Mouse (Mus musculus): ENCODE measurements at regions not wholly inside any gene's neighbourhood (a gene's known extent, or its start where the extent isn't known, plus 50 kb on each side); places are given as distances from the start of the nearest gene placed in this dataset.

DNA sequence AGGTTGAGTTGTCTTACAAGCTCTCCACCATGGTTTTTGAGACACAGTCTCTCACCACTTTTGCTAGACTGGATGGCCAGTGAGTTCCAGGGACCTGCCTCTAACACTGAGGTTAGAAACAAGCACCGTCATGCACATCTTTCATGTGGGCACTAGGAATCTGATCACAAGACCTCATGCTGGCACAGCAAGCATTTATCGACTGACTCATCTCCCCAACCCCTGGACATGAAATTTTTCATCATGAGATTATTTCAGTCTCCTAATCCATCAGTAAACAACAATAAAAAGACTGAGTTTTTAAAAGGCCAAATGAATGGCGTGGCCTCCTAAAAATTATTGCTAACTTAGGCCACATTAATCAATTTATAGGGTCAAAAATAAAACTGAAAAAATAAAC lies 210.0 kb upstream of the Zmiz1 start:
- no peak overlapping the region for H3K27ac ChIP-seq (ENCODE audit: low read depth)
- H3K4me2 ChIP-seq: no peak overlapping the region
- 86% methylated on average over 3 of the region's 3 CpGs for WGBS
- no peak overlapping the region for H3K4me3 ChIP-seq (ENCODE audit: low read depth, low read length)
- H3K36me3 ChIP-seq (ENCODE audit: insufficient read depth): no peaks in the 10 kb centered on the region
- no peak overlapping the region for H3K9ac ChIP-seq
- H3K9me3 ChIP-seq (ENCODE audit: low read depth, low read length): no peaks in the 10 kb centered on the region
- DNase-seq (no peak), ATAC-seq (ENCODE audit: insufficient read depth) (no peak)
- H3K4me1 ChIP-seq (ENCODE audit: insufficient read depth): no peaks in the 10 kb centered on the region
- H3K27me3 ChIP-seq (ENCODE audit: insufficient read depth, low read length): no peaks in the 10 kb centered on the region
- TF ChIP-seq CTCF (IDR thresholded peaks at IDR 0.05; ENCODE audit: low read depth): no peak

DNA sequence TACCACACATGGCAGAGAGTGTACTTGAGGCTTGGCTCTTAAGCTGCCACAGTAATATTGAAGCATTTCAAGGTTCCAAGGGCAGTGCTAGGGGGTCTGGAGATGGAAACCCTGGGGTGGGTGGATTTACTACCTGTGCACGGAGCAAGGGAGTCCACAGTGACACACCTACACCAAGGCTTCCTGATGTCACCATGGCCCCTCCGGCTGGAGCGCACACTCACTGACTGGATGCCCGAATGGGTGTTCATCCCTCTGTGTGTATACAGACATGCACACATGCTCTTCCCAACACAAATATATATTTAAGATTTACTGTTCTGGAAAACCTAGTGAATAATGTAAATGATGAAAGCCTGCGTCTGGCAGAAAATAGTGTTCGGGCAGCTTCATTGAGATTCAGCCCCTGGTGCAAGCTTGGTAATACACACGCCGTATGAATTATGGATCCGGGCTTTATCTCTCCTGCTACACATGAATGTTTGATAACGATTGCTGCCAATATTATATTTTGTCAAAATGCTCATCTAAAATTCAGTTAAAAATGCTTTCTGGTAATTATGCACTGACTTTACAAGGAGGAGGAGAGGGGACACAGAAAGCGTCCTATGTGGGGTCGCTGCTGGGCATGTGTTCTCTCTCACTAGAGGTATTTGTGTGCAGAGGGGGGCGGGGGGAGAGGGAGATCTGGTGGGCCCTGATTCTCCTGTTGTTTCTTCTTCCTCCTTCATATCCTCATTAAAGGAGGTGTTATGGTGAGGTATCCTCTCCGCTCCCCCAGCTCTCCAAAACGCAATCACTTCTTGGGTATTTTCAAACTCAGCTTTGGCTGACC lies 205.8 kb upstream of the Zmiz1 start:
- WGBS: 86% methylated on average over 15 of the region's 15 CpGs
- H3K27me3 ChIP-seq (ENCODE audit: insufficient read depth, low read length): no peaks in the 10 kb centered on the region
- H3K4me2 ChIP-seq: no peak overlapping the region
- no peaks in the 10 kb centered on the region for H3K9me3 ChIP-seq (ENCODE audit: low read depth, low read length)
- H3K4me1 ChIP-seq (ENCODE audit: insufficient read depth): no peaks in the 10 kb centered on the region
- TF ChIP-seq CTCF (IDR thresholded peaks at IDR 0.05; ENCODE audit: low read depth): no peak
- ATAC-seq (ENCODE audit: insufficient read depth): no peak
- DNase-seq: no peak
- no peak overlapping the region for H3K4me3 ChIP-seq (ENCODE audit: low read depth, low read length)
- H3K9ac ChIP-seq: no peak overlapping the region
- H3K36me3 ChIP-seq (ENCODE audit: insufficient read depth): no peaks in the 10 kb centered on the region
- no peak overlapping the region for H3K27ac ChIP-seq (ENCODE audit: low read depth)

DNA sequence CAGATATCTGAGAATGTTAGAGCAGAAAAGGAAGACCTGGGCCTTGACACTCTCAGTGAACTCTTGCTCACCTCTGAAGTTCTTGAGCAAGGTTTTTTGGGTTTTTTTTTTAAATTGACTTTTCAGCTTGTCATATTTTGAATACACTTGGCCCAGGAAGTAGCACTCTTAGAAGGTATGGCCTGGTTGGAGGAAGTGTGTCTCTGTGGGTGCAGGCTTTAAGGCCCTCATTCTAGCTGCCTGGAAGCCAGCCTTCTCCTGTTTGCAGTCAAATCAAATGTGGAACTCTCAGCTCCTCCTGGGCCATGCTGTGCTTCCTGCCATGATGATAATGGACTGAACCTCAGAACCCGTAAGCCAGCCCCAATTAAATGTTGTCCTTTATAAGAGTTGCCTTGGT lies 195.9 kb upstream of the Zmiz1 start:
- Histone ChIP-seq H3K4me1 (ENCODE audit: insufficient read depth) (no peaks in the 10 kb centered on the region), H3K27me3 (ENCODE audit: insufficient read depth, low read length) (no peaks in the 10 kb centered on the region), H3K9ac (no peak overlapping the region), H3K4me3 (ENCODE audit: low read depth, low read length) (no peak overlapping the region), H3K4me2 (no peak overlapping the region), H3K9me3 (ENCODE audit: low read depth, low read length) (no peaks in the 10 kb centered on the region), H3K27ac (ENCODE audit: low read depth) (no peak overlapping the region), H3K36me3 (ENCODE audit: insufficient read depth) (no peaks in the 10 kb centered on the region)
- no peak for ATAC-seq (ENCODE audit: insufficient read depth)
- no peak for DNase-seq
- 79% methylated on average over 1 of the region's 1 CpGs for WGBS
- TF ChIP-seq CTCF (IDR thresholded peaks at IDR 0.05; ENCODE audit: low read depth): no peak

GRCm38 (mm10) chr14:25266846-25267245 lies 192.1 kb upstream of the Zmiz1 start:
- Histone ChIP-seq H3K27ac (ENCODE audit: low read depth) (no peak overlapping the region), H3K36me3 (ENCODE audit: insufficient read depth) (no peaks in the 10 kb centered on the region), H3K9me3 (ENCODE audit: low read depth, low read length) (no peaks in the 10 kb centered on the region), H3K27me3 (ENCODE audit: insufficient read depth, low read length) (no peaks in the 10 kb centered on the region), H3K4me1 (ENCODE audit: insufficient read depth) (no peaks in the 10 kb centered on the region), H3K4me2 (no peak overlapping the region), H3K4me3 (ENCODE audit: low read depth, low read length) (no peak overlapping the region), H3K9ac (no peak overlapping the region)
- WGBS: 58% methylated on average over 4 of the region's 4 CpGs
- ATAC-seq (ENCODE audit: insufficient read depth) (no peak), DNase-seq (no peak)
- no peak for TF ChIP-seq CTCF (IDR thresholded peaks at IDR 0.05; ENCODE audit: low read depth)

- Histone ChIP-seq H3K36me3 (ENCODE audit: insufficient read depth) (no peaks in the 10 kb centered on the region), H3K4me2 (no peak overlapping the region), H3K4me3 (ENCODE audit: low read depth, low read length) (no peak overlapping the region), H3K4me1 (ENCODE audit: insufficient read depth) (no peaks in the 10 kb centered on the region), H3K27me3 (ENCODE audit: insufficient read depth, low read length) (no peaks in the 10 kb centered on the region), H3K9ac (no peak overlapping the region), H3K27ac (ENCODE audit: low read depth) (peak overlapping the region; percentile 61; the same call in 1 of the 2 replicates), H3K9me3 (ENCODE audit: low read depth, low read length) (no peaks in the 10 kb centered on the region)
- DNase-seq: peak; percentile 44
- ATAC-seq (ENCODE audit: insufficient read depth): peak; percentile 35
- WGBS: 52% methylated on average over 13 of the region's 13 CpGs
- no peak for TF ChIP-seq CTCF (IDR thresholded peaks at IDR 0.05; ENCODE audit: low read depth)
Observed at GRCm38 (mm10) chr14:25268090-25268631, 190.8 kb upstream of the Zmiz1 start.

DNA sequence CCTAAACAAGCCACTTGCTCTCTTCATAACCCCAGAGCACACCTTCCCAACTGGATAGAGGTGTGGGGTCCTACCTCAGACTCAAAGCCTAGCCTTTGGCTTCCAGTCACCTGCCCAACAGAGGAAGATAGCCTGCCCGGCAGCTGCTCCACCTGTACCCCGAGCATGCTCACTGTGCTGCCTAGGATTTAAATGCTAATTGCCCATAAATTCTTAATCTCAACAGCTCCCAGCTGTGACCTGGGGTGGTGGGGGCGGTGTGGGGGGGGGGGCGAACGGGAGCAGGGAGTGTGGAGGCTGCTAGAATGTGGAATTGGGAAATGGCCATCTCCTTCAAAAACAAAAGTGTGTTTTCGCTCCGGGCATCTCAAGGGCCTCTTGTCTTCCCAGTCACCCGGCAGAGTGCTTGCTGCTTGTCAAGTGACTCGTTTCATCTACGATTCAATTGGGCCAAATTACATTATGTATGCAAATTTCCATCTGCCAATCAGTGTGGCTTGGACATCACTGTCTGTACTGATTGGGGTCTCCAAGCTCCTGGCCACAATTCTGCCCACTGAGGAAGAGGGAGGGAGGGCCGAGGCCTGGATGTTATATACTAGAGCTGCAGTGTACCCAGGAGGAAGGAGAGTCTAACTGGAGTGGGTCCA lies 188.6 kb upstream of the Zmiz1 start:
- no peak overlapping the region for H3K9ac ChIP-seq
- no peaks in the 10 kb centered on the region for H3K4me1 ChIP-seq (ENCODE audit: insufficient read depth)
- H3K27ac ChIP-seq (ENCODE audit: low read depth): peak overlapping the region; percentile 30; the same call in 1 of the 2 replicates
- H3K36me3 ChIP-seq (ENCODE audit: insufficient read depth): no peaks in the 10 kb centered on the region
- WGBS: 41% methylated on average over 11 of the region's 11 CpGs
- ATAC-seq (ENCODE audit: insufficient read depth) (peak; percentile 59; the same call in 1 of the 2 replicates), DNase-seq (peak; percentile 32)
- H3K4me2 ChIP-seq: no peak overlapping the region
- TF ChIP-seq CTCF (IDR thresholded peaks at IDR 0.05; ENCODE audit: low read depth): no peak
- no peaks in the 10 kb centered on the region for H3K27me3 ChIP-seq (ENCODE audit: insufficient read depth, low read length)
- no peak overlapping the region for H3K4me3 ChIP-seq (ENCODE audit: low read depth, low read length)
- H3K9me3 ChIP-seq (ENCODE audit: low read depth, low read length): no peaks in the 10 kb centered on the region

Measured in lung, embryonic 14.5 days (tissue).